Mouse (Mus musculus) olfactory bulb, adult 2 months (tissue): ENCODE measurements at regions not wholly inside any gene's neighbourhood (a gene's known extent, or its start where the extent isn't known, plus 50 kb on each side); places are given as distances from the start of the nearest gene placed in this dataset.

Source experiments
- CTCF ChIP-seq: fragments of 200-500 bp; IDR thresholded peaks from 2 replicates; pipeline ENCODE4 v1.5.1; 2012; ENCODE audit warnings: low read depth, mild to moderate bottlenecking, low read length, moderate library complexity; ENCODE audit not compliant: insufficient read depth
- POLR2A ChIP-seq: fragments of 200-500 bp; IDR thresholded peaks from 2 replicates; pipeline ENCODE4 v1.6.1; 2012; ENCODE audit warnings: mild to moderate bottlenecking, low read depth, low read length, moderate library complexity; ENCODE audit not compliant: insufficient read depth

DNA sequence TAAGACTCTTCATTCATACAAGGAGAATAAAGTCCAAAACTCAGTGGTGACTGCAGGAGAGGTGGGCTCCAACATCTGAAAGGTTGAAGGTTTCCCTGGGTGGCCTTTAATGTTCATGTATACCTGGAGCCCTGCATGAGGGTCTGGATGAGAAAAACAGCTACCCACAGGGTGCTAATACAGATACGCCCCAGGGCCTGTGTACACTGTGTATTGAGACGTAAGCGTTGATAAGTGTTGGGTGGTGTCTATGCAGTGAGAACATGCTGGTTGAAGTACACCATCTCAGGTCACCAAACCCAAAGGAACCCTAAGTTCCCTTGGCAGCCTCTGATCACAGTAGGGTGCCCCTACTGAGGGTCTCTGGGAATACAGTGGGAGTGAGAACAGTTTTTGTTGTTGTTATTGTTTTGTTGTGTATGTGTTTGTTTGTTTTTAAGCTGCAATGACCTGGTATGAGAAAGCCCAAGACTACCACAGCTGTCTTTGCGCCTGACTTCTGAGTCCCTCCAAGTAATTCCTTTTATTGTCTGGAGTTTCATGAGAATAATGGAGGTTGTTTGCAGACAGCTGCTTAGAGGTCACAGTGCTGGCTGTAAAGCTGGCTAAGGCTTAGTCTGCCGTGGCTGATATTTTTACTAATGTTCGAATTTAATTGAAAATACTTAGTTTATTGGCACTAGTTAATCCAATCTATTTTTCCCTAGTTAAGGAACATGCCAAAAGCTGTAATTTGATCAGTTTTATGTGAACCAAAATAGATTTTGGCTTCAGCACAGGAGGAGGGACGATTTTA, 217.5 kb downstream of the Gm5447 start:
- TF ChIP-seq CTCF (no peak), POLR2A (no peak)
